Mouse (Mus musculus) E14TG2a.4 (cell line): ENCODE data around the gene Iqch.

Experiments
- CTCF ChIP-seq: conservative IDR thresholded peaks from 2 replicates; pipeline ENCODE4 v1.5.1; 2014; ENCODE audit warnings: low read length
- NANOG ChIP-seq: IDR thresholded peaks from 2 replicates; pipeline ENCODE4 v1.6.1; 2014; ENCODE audit warnings: borderline replicate concordance, low read length, mixed read lengths
- POU5F1 ChIP-seq: IDR thresholded peaks from 2 replicates; pipeline ENCODE4 v1.6.1; 2014; ENCODE audit warnings: low read length, borderline replicate concordance

DNA sequence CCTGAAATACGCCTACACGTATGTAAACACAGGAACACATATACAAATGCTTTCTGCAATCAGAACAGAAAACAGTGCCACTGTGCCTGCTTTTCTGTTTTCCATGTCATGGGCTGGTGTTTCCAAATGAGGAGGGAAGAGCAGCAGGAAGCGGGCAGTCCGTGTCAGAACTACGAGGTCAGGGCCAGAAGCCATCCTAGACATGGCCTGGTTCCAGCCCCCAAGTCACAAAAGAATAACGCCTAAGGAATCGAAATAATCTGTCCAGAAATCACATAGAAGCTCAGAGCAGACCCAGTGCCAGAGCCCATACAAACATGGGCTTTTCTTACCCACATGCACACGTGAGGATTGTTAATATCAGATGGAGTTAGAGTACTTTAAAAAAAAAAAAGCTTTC, 45.4 kb downstream of the Iqch start:
- TF ChIP-seq CTCF (no peak), POU5F1 (no peak), NANOG (no peak)
